Mouse (Mus musculus): Measurements from ENCODE around the gene Trpc2.
A peak's percentile ranks its signal among the peaks of the same experiment; 100 is the strongest.
"Not testable (repeated sequence)": the region's sequence is repeated elsewhere in the genome, so short reads cannot be mapped to it uniquely, and the experiment has no call there.

Gene Trpc2

GRCm38 (mm10) chr7:102082816-102083215 is at the start of gene Trpc2:
TSS of gene Trpc2 (plus strand) at chr7:102083116.
- no peak for DNase-seq

- no peak for DNase-seq
These were observed 48.0 kb upstream of the Trpc2 start for GRCm38 (mm10) chr7:102034904-102035303.

- peak; percentile 30 for DNase-seq
These were observed 47.4 kb upstream of the Trpc2 start for GRCm38 (mm10) chr7:102035534-102035933.

- DNase-seq = no peak
These were observed 45.6 kb upstream of the Trpc2 start for GRCm38 (mm10) chr7:102037318-102037717.

GRCm38 (mm10) chr7:102042314-102042713 is 40.6 kb upstream of the Trpc2 start:
- no peak for DNase-seq

GRCm38 (mm10) chr7:102048524-102048923 is 34.4 kb upstream of the Trpc2 start:
- DNase-seq = not testable (repeated sequence)

GRCm38 (mm10) chr7:102061353-102061752 is 21.6 kb upstream of the Trpc2 start:
- DNase-seq = no peak

GRCm38 (mm10) chr7:102062203-102062602 is 20.7 kb upstream of the Trpc2 start:
- DNase-seq = no peak

GRCm38 (mm10) chr7:102063891-102064290 is 19.0 kb upstream of the Trpc2 start:
- DNase-seq = no peak

- no peak for DNase-seq
These were observed 18.3 kb upstream of the Trpc2 start for GRCm38 (mm10) chr7:102064655-102065045.

GRCm38 (mm10) chr7:102065046-102065891 is 17.6 kb upstream of the Trpc2 start, which contains the start of the genes Rnf121, Xndc1 and Xntrpc:
TSS of gene Rnf121 (minus strand) at chr7:102065469.
TSS of gene Xndc1 (plus strand) at chr7:102065511.
TSS of gene Xntrpc (plus strand) at chr7:102065713.
- DNase-seq = peak; percentile 92

GRCm38 (mm10) chr7:102066363-102066762 is 16.6 kb upstream of the Trpc2 start:
- no peak for DNase-seq

- DNase-seq = no peak
These were observed 6.1 kb upstream of the Trpc2 start for GRCm38 (mm10) chr7:102076714-102077296.

- DNase-seq = no peak
These were observed 4.4 kb upstream of the Trpc2 start for GRCm38 (mm10) chr7:102078517-102078916.

GRCm38 (mm10) chr7:102080311-102080710 is 2.6 kb upstream of the Trpc2 start:
- DNase-seq = no peak

GRCm38 (mm10) chr7:102081784-102082183 is 1.1 kb upstream of the Trpc2 start:
- DNase-seq = no peak

- DNase-seq = no peak
These were observed 1.3 kb downstream of the Trpc2 start for GRCm38 (mm10) chr7:102084041-102084696.

GRCm38 (mm10) chr7:102087336-102087735 is 4.4 kb downstream of the Trpc2 start:
- no peak for DNase-seq

GRCm38 (mm10) chr7:102099760-102100661 is 17.1 kb downstream of the Trpc2 start:
- DNase-seq = no peak

- no peak for DNase-seq
These were observed 18.0 kb downstream of the Trpc2 start for GRCm38 (mm10) chr7:102100868-102101267.

- DNase-seq = no peak
These were observed 18.6 kb downstream of the Trpc2 start, which contains the start of gene Art1 for GRCm38 (mm10) chr7:102101487-102101886. TSS of gene Art1 (plus strand) at chr7:102101743.

GRCm38 (mm10) chr7:102102241-102102640 is 19.3 kb downstream of the Trpc2 start:
- no peak for DNase-seq
